Mouse (Mus musculus) left cerebral cortex, postnatal 36 days (tissue): ENCODE data around the gene Hnrnph2. TPM values are rescaled to one million over a fixed set of nuclear protein-coding genes. Genes with fewer than 3 reads are reported as not detected.

Experiments
- total RNA-seq, 2 experiments: library from RNA; stranded (reverse); gene quantifications; 2 replicates each; pipeline ENCODE4 v1.2.3; 2021

The Hnrnph2 gene
- total RNA-seq, 2 experiments from 2014 or later, result 154 to 156 TPM

Other genes with a start within 250 kb of the Hnrnph2 start
- 10 to 100 TPM; 53.0 to 66.3 TPM for gene Drp2, start 196.6 kb upstream of the Hnrnph2 start, total RNA-seq
- under 1 TPM in 1 of 2 experiments, not detected in 1; 0.45 TPM for gene Taf7l, start 124.7 kb upstream of the Hnrnph2 start, total RNA-seq
- 10 to 100 TPM; 16.6 to 18.4 TPM for gene Timm8a1, start 59.3 kb upstream of the Hnrnph2 start, total RNA-seq
- 1 to 10 TPM; 1.1 TPM for gene Btk, start 17.6 kb upstream of the Hnrnph2 start, total RNA-seq
- 100 to 1,000 TPM; 102 to 120 TPM for gene Rpl36a, start 15.5 kb upstream of the Hnrnph2 start, total RNA-seq
- 10 to 100 TPM; 11.0 TPM for gene Gla, start 54 bp upstream of the Hnrnph2 start, total RNA-seq
- 10 to 100 TPM; 36.3 to 36.4 TPM for gene Armcx4, start 85.3 kb downstream of the Hnrnph2 start, total RNA-seq
- 10 to 100 TPM; 60.3 to 74.8 TPM for gene Armcx1, start 116.8 kb downstream of the Hnrnph2 start, total RNA-seq
- gene Armcx6, start 150.2 kb downstream of the Hnrnph2 start, total RNA-seq, result 1 to 10 TPM; 4.3 to 5.4 TPM
- 10 to 100 TPM; 69.0 to 80.1 TPM for gene Armcx3, start 155.4 kb downstream of the Hnrnph2 start, total RNA-seq
- gene Armcx2, start 208.0 kb downstream of the Hnrnph2 start, total RNA-seq, result 10 to 100 TPM; 79.1 to 79.8 TPM